Mouse (Mus musculus) cerebellum, postnatal 10 days (tissue): ENCODE measurements around the gene Sytl1.

Experiments
- DNase-seq, 2 experiments: peaks; one replicate each; pipeline ENCODE4 v3.0.0; 2021; ENCODE audit warnings: mixed read lengths in 2 of 2

The Sytl1 gene

GRCm38 (mm10) chr4:133244289-133244688, 18.6 kb downstream of the Sytl1 start:
- DNase-seq, result no peak

GRCm38 (mm10) chr4:133243538-133243937, 19.4 kb downstream of the Sytl1 start:
- no peak for DNase-seq

- no peak for DNase-seq
Measured at GRCm38 (mm10) chr4:133242710-133243109, 20.2 kb downstream of the Sytl1 start.

- DNase-seq, result no peak
Measured at GRCm38 (mm10) chr4:133241910-133242309, 21.0 kb downstream of the Sytl1 start.

GRCm38 (mm10) chr4:133240934-133241908, 21.7 kb downstream of the Sytl1 start:
- peak; percentile 93 to 94 for DNase-seq

GRCm38 (mm10) chr4:133240490-133240921, 22.4 kb downstream of the Sytl1 start, which contains the start of gene Map3k6:
Map3k6 (plus strand) TSS chr4:133240818.
- no peak for DNase-seq

- DNase-seq, result no peak
Measured at GRCm38 (mm10) chr4:133237911-133238310, 25.0 kb downstream of the Sytl1 start.

GRCm38 (mm10) chr4:133235415-133235814, 27.5 kb downstream of the Sytl1 start:
- no peak for DNase-seq

GRCm38 (mm10) chr4:133234771-133235170, 28.1 kb downstream of the Sytl1 start:
- no peak for DNase-seq

GRCm38 (mm10) chr4:133233285-133233976, 29.5 kb downstream of the Sytl1 start:
- DNase-seq, result peak; percentile 48 to 51

- DNase-seq, result peak in 1 of 2 experiments; percentile 37
Measured at GRCm38 (mm10) chr4:133229582-133229981, 33.3 kb downstream of the Sytl1 start.

GRCm38 (mm10) chr4:133227636-133228035, 35.3 kb downstream of the Sytl1 start:
- DNase-seq, result peak; percentile 66 to 70

GRCm38 (mm10) chr4:133226073-133226472, 36.8 kb downstream of the Sytl1 start:
- DNase-seq, result peak in 1 of 2 experiments; percentile 52

GRCm38 (mm10) chr4:133223875-133224274, 39.0 kb downstream of the Sytl1 start:
- DNase-seq, result no peak

GRCm38 (mm10) chr4:133221701-133222100, 41.2 kb downstream of the Sytl1 start:
- no peak for DNase-seq

GRCm38 (mm10) chr4:133220656-133221055, 42.3 kb downstream of the Sytl1 start:
- DNase-seq, result peak; percentile 61 to 63

- no peak for DNase-seq
Measured at GRCm38 (mm10) chr4:133218745-133219144, 44.2 kb downstream of the Sytl1 start.

GRCm38 (mm10) chr4:133217641-133218040, 45.3 kb downstream of the Sytl1 start:
- DNase-seq, result peak; percentile 89 to 92

- no peak for DNase-seq
Measured at GRCm38 (mm10) chr4:133213661-133214060, 49.3 kb downstream of the Sytl1 start.

GRCm38 (mm10) chr4:133213268-133213590, 49.7 kb downstream of the Sytl1 start:
- peak; percentile 69 to 80 for DNase-seq

- DNase-seq, result peak; percentile 96 to 97
Measured at GRCm38 (mm10) chr4:133212562-133213267, 50.2 kb downstream of the Sytl1 start.

- DNase-seq, result peak; percentile 78 to 80
Measured at GRCm38 (mm10) chr4:133211751-133212561, 51.0 kb downstream of the Sytl1 start, which contains the start of the genes Cd164l2 and Gpr3. Cd164l2 (plus strand) TSS chr4:133212131. Gpr3 (minus strand) TSS chr4:133212536.
